Mouse (Mus musculus) v-Abl transformed pro-B cells (cell line): Measurements from ENCODE around the gene Olfr201.
"Not testable (repeated sequence)": the region's sequence is repeated elsewhere in the genome, so short reads cannot be mapped to it uniquely, and the experiment has no call there.

Experiments used
- in situ Hi-C, 2 experiments: fragments of 400-800 bp; cut with MboI; formaldehyde crosslinking; loops; one replicate each; pipeline ENCODE4 v1.15.1; 2025; ENCODE audit not compliant: unreplicated experiment in 2 of 2

The Olfr201 gene

DNA sequence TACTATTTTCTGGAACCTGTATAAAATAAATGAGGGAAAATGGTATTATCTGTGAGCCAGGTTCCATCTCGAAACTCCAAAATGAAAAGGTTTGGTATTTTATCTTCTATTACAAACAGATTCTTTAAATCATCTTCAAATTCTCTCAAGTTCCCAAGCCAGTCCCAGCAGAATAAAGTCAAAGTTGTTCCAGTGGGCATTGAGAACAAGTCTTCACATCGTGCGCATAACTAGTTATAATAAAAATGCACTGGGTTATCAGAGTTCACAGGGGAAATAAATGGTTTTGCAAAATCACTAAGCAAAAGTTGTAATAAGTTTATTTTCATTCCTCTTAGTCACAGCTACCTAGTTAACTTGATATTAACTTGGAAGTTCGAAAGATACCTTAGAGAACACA, at the start of gene Olfr201:
Olfr201 (minus strand) TSS at position 101 of the 400 bp plus-strand sequence.
- in situ Hi-C loops: not testable (repeated sequence)

- in situ Hi-C loops: no loop called here
These were observed 45.7 kb upstream of the Olfr201 start, which contains the start of gene Olfr204 for GRCm38 (mm10) chr16:59318148-59318547. TSS of gene Olfr204 (minus strand) at chr16:59318248.

DNA sequence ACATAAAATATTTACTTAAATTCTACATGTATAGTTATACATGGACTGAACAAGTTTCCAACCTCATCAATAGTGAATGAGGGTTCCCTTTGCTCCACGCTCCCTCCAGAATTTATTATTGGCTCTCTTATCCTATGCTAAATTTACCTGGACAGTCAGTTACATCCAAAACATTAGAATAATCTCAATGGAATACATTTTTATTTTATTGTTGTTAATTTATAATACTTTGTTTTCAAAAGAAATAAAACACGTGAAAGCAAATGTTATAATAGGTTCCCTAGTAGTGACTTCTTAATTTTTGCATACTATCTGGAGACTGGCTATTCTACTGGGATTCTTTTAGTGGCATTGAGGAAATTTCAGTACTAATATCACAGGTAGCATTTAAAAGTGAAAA, 26.1 kb upstream of the Olfr201 start, which contains the start of gene Olfr203:
Olfr203 (plus strand) TSS at position 301 of the 400 bp plus-strand sequence.
- in situ Hi-C loops: no loop called here

DNA sequence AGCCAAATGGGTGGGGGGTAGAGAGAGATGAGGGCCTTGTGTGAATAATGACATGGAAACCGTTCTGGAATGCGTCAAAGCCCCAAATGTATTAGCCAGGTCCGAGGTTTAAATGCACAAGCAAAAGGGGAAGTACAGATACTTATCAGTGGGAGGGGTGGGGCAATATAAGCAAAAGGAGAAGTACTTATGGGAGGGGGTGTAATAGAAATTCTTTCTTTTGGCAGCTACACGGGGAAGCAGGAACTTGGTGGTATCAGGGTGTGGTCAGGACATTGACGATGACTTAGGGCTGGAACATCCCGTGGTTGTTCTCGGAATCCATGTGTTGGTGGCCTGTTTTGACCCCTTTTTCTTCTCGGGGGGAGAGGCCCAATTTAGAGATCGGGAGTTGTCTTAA, 15.1 kb upstream of the Olfr201 start:
- in situ Hi-C loops: not testable (repeated sequence)

- in situ Hi-C loops: no loop called here
These were observed 14.3 kb upstream of the Olfr201 start, which contains the start of gene Olfr202 for GRCm38 (mm10) chr16:59286693-59287092. TSS of gene Olfr202 (minus strand) at chr16:59286793.

- in situ Hi-C loops: no loop called here
These were observed 11.0 kb upstream of the Olfr201 start for GRCm38 (mm10) chr16:59283476-59283875.

- in situ Hi-C loops: no loop called here
These were observed 8.1 kb upstream of the Olfr201 start for GRCm38 (mm10) chr16:59280542-59280941.

DNA sequence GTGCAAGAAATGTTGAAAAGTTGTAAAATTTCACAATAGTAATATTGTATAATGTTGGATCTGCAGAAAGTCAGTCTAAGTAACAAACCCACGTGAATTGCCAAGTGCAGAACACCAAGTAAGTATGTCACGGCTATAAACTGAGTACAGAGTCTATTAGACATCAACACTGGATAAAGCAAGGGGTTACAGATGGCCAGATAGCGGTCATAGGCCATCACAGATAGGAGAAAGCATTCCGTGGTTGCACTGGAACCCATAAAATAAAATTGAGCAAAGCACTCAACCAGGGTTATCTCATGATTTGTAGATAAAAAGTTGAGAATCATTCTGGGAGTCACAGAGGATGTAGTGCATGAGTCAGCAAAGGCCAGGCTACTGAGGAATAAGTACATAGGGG, 3.3 kb downstream of the Olfr201 start:
- in situ Hi-C loops: not testable (repeated sequence)

- in situ Hi-C loops: no loop called here
These were observed 22.7 kb downstream of the Olfr201 start for GRCm38 (mm10) chr16:59249684-59250083.

DNA sequence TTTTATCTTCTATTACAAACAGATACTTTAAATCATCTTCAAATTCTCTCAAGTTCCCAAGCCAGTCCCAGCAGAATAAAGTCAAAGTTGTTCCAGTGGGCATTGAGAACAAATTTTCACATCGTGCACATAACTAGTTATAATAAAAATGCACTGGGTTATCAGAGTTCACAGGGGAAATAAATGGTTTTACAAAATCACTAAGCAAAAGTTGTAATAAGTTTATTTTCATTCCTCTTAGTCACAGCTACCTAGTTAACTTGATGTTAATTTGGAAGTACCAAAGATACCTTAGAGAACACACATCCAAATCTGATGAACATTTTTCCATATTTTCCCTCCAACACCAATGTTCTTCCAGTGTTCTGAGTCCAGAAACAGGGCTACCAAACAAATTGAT, 52.8 kb downstream of the Olfr201 start, which contains the start of gene Olfr199:
Olfr199 (minus strand) TSS at position 101 of the 400 bp plus-strand sequence.
- in situ Hi-C loops: not testable (repeated sequence)

DNA sequence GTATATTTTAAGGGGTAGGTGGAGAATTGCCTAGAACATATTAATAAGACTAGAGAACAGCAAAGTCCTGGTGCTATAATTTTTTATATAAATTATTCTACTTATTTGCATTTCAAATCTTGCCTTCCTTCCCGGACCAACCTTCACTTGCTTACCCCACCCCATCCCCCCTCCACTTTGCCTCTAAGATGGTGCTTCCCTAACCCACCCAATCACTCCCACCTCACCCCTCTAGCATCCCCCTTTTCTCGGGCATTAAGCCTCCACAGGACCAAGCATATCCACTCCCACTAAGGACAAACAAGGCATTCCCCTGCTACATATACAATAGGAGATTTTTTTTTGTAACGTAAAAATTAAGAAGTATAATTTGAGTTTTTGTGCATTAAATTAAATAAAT, 54.6 kb downstream of the Olfr201 start:
- in situ Hi-C loops: not testable (repeated sequence)
